Mouse (Mus musculus): ENCODE results near the gene Enpp3.
"Not testable (repeated sequence)": the region's sequence is repeated elsewhere in the genome, so short reads cannot be mapped to it uniquely, and the experiment has no call there.

The Enpp3 gene

DNA sequence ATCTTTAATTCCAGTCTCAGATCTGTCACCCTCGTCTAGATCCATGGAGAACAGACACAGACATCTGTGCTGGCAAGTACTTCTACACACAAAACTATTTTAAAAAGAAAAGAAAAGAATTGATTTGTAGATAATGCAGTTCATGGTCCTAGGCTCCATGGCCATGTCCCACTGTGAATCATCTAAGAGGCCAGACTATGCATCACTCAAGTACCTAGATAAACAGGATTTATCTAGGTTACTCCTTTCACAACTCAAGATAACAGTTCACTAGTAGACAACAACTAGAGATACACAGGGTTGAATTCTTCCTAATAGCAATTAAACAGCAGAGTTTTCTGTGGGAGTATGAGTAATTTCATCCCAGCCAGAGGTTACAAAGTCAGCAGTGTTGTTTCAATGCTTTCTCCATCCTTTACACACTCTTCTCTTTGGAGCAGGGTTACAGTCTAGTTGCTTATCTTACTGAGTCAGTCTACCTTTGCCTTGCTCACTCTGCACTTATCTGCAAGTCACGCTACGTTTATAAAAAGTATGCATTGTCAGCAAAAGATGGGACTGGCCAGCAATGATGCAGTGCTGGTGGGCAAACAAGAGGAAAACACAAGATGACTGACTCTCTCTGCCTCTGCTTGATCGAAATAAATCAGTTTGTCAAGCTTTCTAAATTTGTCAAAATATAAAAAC, 20.5 kb downstream of the Enpp3 start:
- peak; percentile 43 for DNase-seq

GRCm38 (mm10) chr10:24819526-24819925, 23.1 kb downstream of the Enpp3 start:
- no peak for DNase-seq

- DNase-seq, result no peak
These were observed 32.0 kb downstream of the Enpp3 start for GRCm38 (mm10) chr10:24810639-24811038.

GRCm38 (mm10) chr10:24806756-24807155, 35.9 kb downstream of the Enpp3 start:
- no peak for DNase-seq

DNA sequence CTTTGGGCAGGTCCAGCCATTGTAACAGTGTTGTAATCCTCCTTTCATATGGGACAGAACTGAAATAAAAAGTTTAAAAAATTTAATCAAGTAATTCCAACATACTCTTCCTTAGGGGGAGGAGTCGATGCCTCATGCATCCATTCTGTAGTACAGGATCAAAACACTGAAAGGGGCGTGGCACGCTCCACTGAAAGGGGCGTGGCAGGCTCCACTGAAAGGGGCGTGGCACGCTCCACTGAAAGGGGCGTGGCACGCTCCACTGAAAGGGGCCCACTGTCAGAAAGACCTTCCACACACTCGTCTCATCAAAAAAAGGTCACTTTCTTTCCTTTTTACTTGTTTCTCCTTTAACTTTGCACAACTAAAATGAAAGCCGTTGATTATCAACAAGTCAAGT, 36.7 kb downstream of the Enpp3 start:
- peak; percentile 59 for DNase-seq

GRCm38 (mm10) chr10:24805173-24805572, 37.5 kb downstream of the Enpp3 start:
- DNase-seq, result no peak

- not testable (repeated sequence) for DNase-seq
These were observed 39.8 kb downstream of the Enpp3 start for GRCm38 (mm10) chr10:24802742-24803244.

GRCm38 (mm10) chr10:24801796-24802195, 40.8 kb downstream of the Enpp3 start:
- DNase-seq, result no peak

- DNase-seq, result peak; percentile 86
These were observed 45.4 kb downstream of the Enpp3 start for GRCm38 (mm10) chr10:24797246-24797645.

DNA sequence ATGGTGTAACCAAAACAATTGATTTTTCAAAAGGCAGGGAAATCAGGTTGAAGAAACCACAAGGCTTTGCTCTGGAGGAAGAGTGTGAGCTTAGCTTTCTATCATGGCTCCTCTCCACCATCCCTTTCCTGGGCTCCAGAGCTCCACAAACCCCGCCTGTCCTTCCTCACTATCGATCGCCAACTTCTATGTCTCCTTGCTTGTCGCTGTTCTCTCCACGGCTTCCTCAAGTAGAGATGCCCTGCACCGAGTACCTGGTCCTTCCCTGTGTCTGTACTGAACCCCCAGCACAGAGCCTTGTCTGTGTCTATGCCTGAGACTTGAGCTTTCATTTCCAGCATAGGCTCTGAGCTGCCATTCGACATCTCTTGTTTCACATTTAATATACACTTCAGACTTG, 49.9 kb downstream of the Enpp3 start:
- DNase-seq, result no peak

- peak; percentile 76 for DNase-seq
These were observed 52.7 kb downstream of the Enpp3 start for GRCm38 (mm10) chr10:24789747-24790545.

- peak; percentile 20 for DNase-seq
These were observed 57.3 kb downstream of the Enpp3 start for GRCm38 (mm10) chr10:24785345-24785744.

GRCm38 (mm10) chr10:24784624-24785276, 57.9 kb downstream of the Enpp3 start:
- DNase-seq, result peak; percentile 19

GRCm38 (mm10) chr10:24783946-24784345, 58.7 kb downstream of the Enpp3 start:
- no peak for DNase-seq

GRCm38 (mm10) chr10:24778643-24779020, 64.0 kb downstream of the Enpp3 start:
- DNase-seq, result no peak

DNA sequence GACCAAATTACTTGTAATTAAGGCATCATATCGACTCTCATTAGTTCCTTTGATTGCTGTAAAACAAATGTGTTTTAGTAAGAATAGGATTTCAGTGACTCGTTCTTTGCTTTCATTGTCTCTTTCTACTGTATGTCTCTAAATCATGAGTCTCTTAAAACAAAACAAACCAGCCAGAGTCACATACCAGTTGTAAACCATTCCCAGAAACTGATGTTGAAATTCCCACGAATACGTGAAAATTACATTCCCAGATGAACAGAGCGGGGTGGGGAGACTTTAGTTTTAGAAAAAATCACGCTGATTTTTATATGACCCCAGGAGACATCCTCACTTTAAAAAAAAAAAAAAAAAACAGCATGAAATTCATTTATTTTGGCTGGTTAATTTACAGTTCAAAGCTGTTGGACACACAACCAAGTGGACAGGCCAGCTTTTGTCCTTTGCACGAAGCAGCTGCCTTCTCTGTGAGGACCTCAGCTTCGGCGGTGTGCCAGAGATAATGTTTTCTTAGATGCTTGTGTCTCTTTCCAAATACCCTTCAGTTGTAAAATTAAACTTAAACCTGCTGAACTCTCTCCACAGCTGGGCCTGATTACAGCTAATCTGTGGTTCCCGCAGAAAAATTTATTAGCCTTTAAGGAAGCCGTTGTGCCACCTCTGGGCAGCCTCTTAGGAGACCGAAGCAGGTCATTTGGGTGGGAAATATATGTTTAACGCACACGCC, 64.5 kb downstream of the Enpp3 start:
- no peak for DNase-seq

DNA sequence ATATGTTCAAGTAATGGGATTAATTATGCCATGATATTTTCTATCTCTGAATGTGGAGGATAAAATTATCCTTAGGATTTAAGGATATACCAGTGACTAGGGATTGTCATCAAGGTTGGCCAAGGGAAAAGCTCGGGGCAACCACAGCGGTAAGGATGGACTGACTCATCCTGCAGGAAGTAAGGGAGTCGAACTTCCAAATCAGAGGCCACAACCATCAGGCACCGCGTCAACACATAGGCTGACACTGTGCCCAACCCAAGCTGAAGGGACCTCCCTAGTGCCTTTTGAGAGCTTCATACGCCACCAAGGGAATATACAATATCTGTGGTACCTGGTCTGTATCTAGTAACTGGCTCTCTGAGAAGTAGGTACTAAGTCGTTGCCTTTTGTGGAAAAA, 73.1 kb downstream of the Enpp3 start:
- DNase-seq, result no peak

GRCm38 (mm10) chr10:24767695-24768094, 74.9 kb downstream of the Enpp3 start:
- no peak for DNase-seq

GRCm38 (mm10) chr10:24766061-24766460, 76.6 kb downstream of the Enpp3 start:
- DNase-seq, result no peak

GRCm38 (mm10) chr10:24765151-24765755, 77.4 kb downstream of the Enpp3 start:
- no peak for DNase-seq

GRCm38 (mm10) chr10:24764640-24765039, 78.0 kb downstream of the Enpp3 start:
- no peak for DNase-seq

DNA sequence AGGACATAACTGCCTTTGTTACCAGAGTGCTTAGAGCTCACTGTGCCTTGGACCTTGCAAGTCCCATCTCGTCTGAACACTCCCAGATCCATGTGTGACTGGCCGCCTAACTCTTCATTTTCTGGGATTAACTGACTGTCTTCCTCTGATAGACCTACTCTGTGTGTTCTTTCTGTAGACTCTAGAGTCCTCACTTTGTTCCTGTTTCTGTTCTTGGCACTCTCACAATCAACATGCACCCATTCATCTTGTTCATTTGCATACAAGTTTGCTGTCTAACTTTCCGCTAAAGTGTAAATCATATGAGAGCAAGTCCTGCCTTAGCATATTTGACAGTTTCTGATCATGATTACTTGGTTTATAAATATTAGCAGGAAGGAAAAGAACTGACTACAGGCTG, 79.4 kb downstream of the Enpp3 start:
- no peak for DNase-seq

All from liver (tissue).